11 mouse cellular contexts compared by ENCODE assay signal in genomic region chr14:7105124-7105802, GRCm38 (mm10). TPM values are rescaled to one million over a fixed set of nuclear protein-coding genes. Genes with fewer than 3 reads are reported as not detected.
DNase-seq lines count a peak whose midpoint lies in the region; ATAC-seq and TF ChIP-seq lines count a peak whose summit lies in the region.
"Not testable (repeated sequence)": the region's sequence is repeated elsewhere in the genome, so short reads cannot be mapped to it uniquely, and the experiment has no call there.
"Had no signal": no experiment of that assay in that cellular context is flagged by ENCODE, and none has a peak within 500 bp of the region (broad histone marks: within the 10 kb centered on the region; RNA-seq: fewer than 3 reads in every experiment).

No protein-coding gene starts in this region.

- 0% methylated on average over 11 of the region's 54 CpGs for WGBS in hindbrain, embryonic 12.5 days
- 3% methylated on average over 12 of the region's 54 CpGs for WGBS in liver, embryonic 15.5 days (ENCODE audit: insufficient replicate concordance)
- WGBS in neural tube, embryonic 13.5 days = 2% methylated on average over 9 of the region's 54 CpGs

- ATAC-seq in hindbrain, embryonic 12.5 days (ENCODE audit: low FRiP score) = peak; percentile 66; the same call in 1 of the 2 replicates
- ATAC-seq in liver, embryonic 15.5 days (ENCODE audit: insufficient read depth) = not testable (repeated sequence)
- ATAC-seq in neural tube, embryonic 13.5 days (ENCODE audit: low read depth) = peak; percentile 74

- not testable (repeated sequence) for H3K4me1 ChIP-seq in ES-E14 (ENCODE audit: control insufficient read depth in 2 of 2, insufficient read depth in 2 of 2, low read length in 2 of 2, poor library complexity in 1 of 2); hindbrain, embryonic 12.5 days; liver, embryonic 15.5 days (replicated peaks); neural tube, embryonic 13.5 days (replicated peaks)

- DNase-seq in ES-E14 (ENCODE audit: low read depth, low spot score) = peak; percentile 7
- DNase-seq in embryo, embryonic 10.5 days (ENCODE audit: low spot score) = peak; percentile 30
- DNase-seq in gastrocnemius, adult 2 months = peak; percentile 13
- peak; percentile 1 for DNase-seq in layer of hippocampus, adult 9-11 months
- DNase-seq in testis, postnatal 14 days (ENCODE audit: low spot score) = peak; percentile 2

- not testable (repeated sequence) for H3K9me3 ChIP-seq in ES-E14 (ENCODE audit: control insufficient read depth, insufficient read depth, low read depth, low read length); hindbrain, embryonic 12.5 days (replicated peaks); liver, embryonic 15.5 days (replicated peaks); neural tube, embryonic 13.5 days

- in situ Hi-C loops in ES-E14 (cut with MboI; ENCODE audit: low sequenced_read_pairs in 2 of 2, unreplicated experiment in 2 of 2) = not testable (repeated sequence)

- H3K9ac ChIP-seq in ES-E14 (ENCODE audit: insufficient read depth, low read depth, low read length, poor library complexity, severe bottlenecking) = peak overlapping the region; percentile 68
- peak overlapping the region; percentile 73 for H3K9ac ChIP-seq in hindbrain, embryonic 12.5 days
- H3K9ac ChIP-seq in liver, embryonic 15.5 days = not testable (repeated sequence)
- H3K9ac ChIP-seq in neural tube, embryonic 13.5 days = peak overlapping the region; percentile 81

- intact Hi-C loops in gastrocnemius, adult 2 months (cut with DNase I) = not testable (repeated sequence)

- H3K4me2 ChIP-seq in hindbrain, embryonic 12.5 days (replicated peaks) = peak overlapping the region; percentile 55
- H3K4me2 ChIP-seq in liver, embryonic 15.5 days = peak overlapping the region; percentile 44
- peak overlapping the region; percentile 54 for H3K4me2 ChIP-seq in neural tube, embryonic 13.5 days

- H3K27ac ChIP-seq in ES-E14 (ENCODE audit: insufficient read depth, low read depth, low read length, poor library complexity, severe bottlenecking) = peak overlapping the region; percentile 75; the same call in 1 of the 2 replicates
- not testable (repeated sequence) for H3K27ac ChIP-seq in gastrocnemius, adult 2 months; liver, embryonic 15.5 days (replicated peaks)
- peak overlapping the region; percentile 88 for H3K27ac ChIP-seq in hindbrain, embryonic 12.5 days
- peak overlapping the region; percentile 88 for H3K27ac ChIP-seq in neural tube, embryonic 13.5 days (replicated peaks)

- not testable (repeated sequence) for H3K36me3 ChIP-seq in ES-E14 (ENCODE audit: control insufficient read depth, insufficient read depth, low read length, poor library complexity, severe bottlenecking); hindbrain, embryonic 12.5 days; liver, embryonic 15.5 days (replicated peaks); neural tube, embryonic 13.5 days

- not testable (repeated sequence) for H3K27me3 ChIP-seq in hindbrain, embryonic 12.5 days; liver, embryonic 15.5 days; neural tube, embryonic 13.5 days

- peak overlapping the region; percentile 56 to 69 for H3K4me3 ChIP-seq in ES-E14 (ENCODE audit: insufficient read depth in 1 of 2, low read depth in 1 of 2, low read length in 2 of 2, poor library complexity in 1 of 2, severe bottlenecking in 1 of 2)
- 0 out of 2 replicates have a peak overlapping the region, but pooled peaks have one; percentile 40 for H3K4me3 ChIP-seq in gastrocnemius, adult 2 months
- H3K4me3 ChIP-seq in hindbrain, embryonic 12.5 days = peak overlapping the region; percentile 50
- not testable (repeated sequence) for H3K4me3 ChIP-seq in liver, embryonic 15.5 days (replicated peaks)
- H3K4me3 ChIP-seq in neural tube, embryonic 13.5 days = peak overlapping the region; percentile 47

- not testable (repeated sequence) for TF ChIP-seq CTCF in gastrocnemius, adult 2 months (IDR thresholded peaks at IDR 0.05)

RNA-seq across cellular contexts. Expression of gene Gm3696, which starts 4.8 kb away (rescaled TPM):
- total RNA-seq in ES-E14 (2012; rRNA removed) = 1.0 and 1.7 TPM in 2 replicates
- under 1 TPM in 1 of 2 experiments, not detected in 1; 0.17 TPM for total RNA-seq in gastrocnemius, adult 2 months (2021)
- polyA plus RNA-seq in hindbrain, embryonic 12.5 days (2016; fragmentation: Nextera tagmentation; extraction: Ambion mirVana) = 3.5 and 3.7 TPM in 2 replicates
- not detected in 2 replicates for polyA plus RNA-seq in liver, embryonic 15.5 days (2015; fragmentation: Nextera tagmentation; extraction: Ambion mirVana)
- 5.4 and 5.8 TPM in 2 replicates for polyA plus RNA-seq in neural tube, embryonic 13.5 days (2015; fragmentation: Nextera tagmentation; extraction: Ambion mirVana)
- total RNA-seq: neutrophil, adult 5-6 weeks had no signal
- polyA plus RNA-seq: C2C12 had no signal

RNA-seq across cellular contexts. Expression of gene Gm6676, which starts 19.9 kb away (rescaled TPM):
- not detected in 2 replicates for total RNA-seq in ES-E14 (2012; rRNA removed)
- total RNA-seq in gastrocnemius, adult 2 months (2021) = not detected
- not detected in 2 replicates for polyA plus RNA-seq in hindbrain, embryonic 12.5 days (2016; fragmentation: Nextera tagmentation; extraction: Ambion mirVana)
- polyA plus RNA-seq in liver, embryonic 15.5 days (2015; fragmentation: Nextera tagmentation; extraction: Ambion mirVana) = not detected in 2 replicates
- not detected in 2 replicates for polyA plus RNA-seq in neural tube, embryonic 13.5 days (2015; fragmentation: Nextera tagmentation; extraction: Ambion mirVana)
- total RNA-seq: layer of hippocampus, postnatal 25 days; neutrophil, adult 5-6 weeks had no signal
- polyA plus RNA-seq: C2C12 had no signal
